In genomic region chr6:134211458-134211776, GRCm38 (mm10) we compare ENCODE assay signal across 13 mouse cellular contexts.
DNase-seq lines count a peak whose midpoint lies in the region; ATAC-seq and TF ChIP-seq lines count a peak whose summit lies in the region.
"Had no signal": no experiment of that assay in that cellular context is flagged by ENCODE, and none has a peak within 500 bp of the region (broad histone marks: within the 10 kb centered on the region; RNA-seq: fewer than 3 reads in every experiment).

No protein-coding gene starts in this region.

- TF ChIP-seq CTCF in gastrocnemius, adult 2 months (IDR thresholded peaks at IDR 0.05) = peak; percentile 32; the same call in 1 of the 2 replicates
- no peak for TF ChIP-seq CTCF in lung, adult 2 months (IDR thresholded peaks at IDR 0.05; ENCODE audit: insufficient read depth, low read length)
- 0 out of 2 replicates have a peak, but pooled peaks have one; percentile 19 for TF ChIP-seq CTCF in stomach, postnatal 0 days (IDR thresholded peaks at IDR 0.05; ENCODE audit: low read depth)

- 0 out of 2 replicates have a peak, but pooled peaks cover 7% of the 10 kb centered on the region for H3K4me1 ChIP-seq in lung, adult 2 months (ENCODE audit: control insufficient read depth, insufficient read depth, low read length)
- H3K4me1 ChIP-seq in heart, embryonic 12.5 days (replicated peaks) = peaks cover 53% of the 10 kb centered on the region
- 0 out of 2 replicates have a peak, but pooled peaks cover 6% of the 10 kb centered on the region for H3K4me1 ChIP-seq in stomach, postnatal 0 days (replicated peaks; ENCODE audit: control insufficient read depth, insufficient read depth)
- H3K4me1 ChIP-seq in midbrain, embryonic 15.5 days = peaks cover 21% of the 10 kb centered on the region

- peak overlapping the region; percentile 30 for H3K4me2 ChIP-seq in heart, embryonic 12.5 days
- H3K4me2 ChIP-seq in stomach, postnatal 0 days (replicated peaks; ENCODE audit: low read depth) = no peak overlapping the region
- H3K4me2 ChIP-seq in midbrain, embryonic 15.5 days = no peak overlapping the region
- H3K4me2 ChIP-seq: forebrain, embryonic 13.5 days; liver, embryonic 15.5 days had no signal

- ATAC-seq in heart, embryonic 12.5 days (ENCODE audit: insufficient number of reproducible peaks, low FRiP score) = no peak
- ATAC-seq in stomach, postnatal 0 days (ENCODE audit: low FRiP score, low TSS enrichment) = no peak
- ATAC-seq in midbrain, embryonic 15.5 days (replicated peaks) = no peak
- ATAC-seq: forebrain, embryonic 13.5 days had no signal

- WGBS in lung, adult 2 months = 68% methylated on average over 9 of the region's 9 CpGs
- WGBS in heart, embryonic 12.5 days = 43% methylated on average over 9 of the region's 9 CpGs
- 80% methylated on average over 9 of the region's 9 CpGs for WGBS in stomach, postnatal 0 days
- 88% methylated on average over 9 of the region's 9 CpGs for WGBS in midbrain, embryonic 15.5 days

- peak; percentile 69 for DNase-seq in gastrocnemius, adult 2 months
- DNase-seq in gastrocnemius, postnatal 10 days = no peak
- peak; percentile 33 for DNase-seq in lung, postnatal 10 days
- no peak for DNase-seq in lung, adult 2 months
- no peak for DNase-seq in stomach, postnatal 0 days (ENCODE audit: low spot score)
- DNase-seq in left cerebral cortex, adult 11 months (ENCODE audit: low spot score) = no peak
- DNase-seq: kidney, postnatal 4 days; thymus, postnatal 14 days had no signal

- H3K9ac ChIP-seq in heart, embryonic 12.5 days = peak overlapping the region; percentile 8; the same call in 1 of the 2 replicates
- no peak overlapping the region for H3K9ac ChIP-seq in stomach, postnatal 0 days (ENCODE audit: low read length)
- no peak overlapping the region for H3K9ac ChIP-seq in midbrain, embryonic 15.5 days
- H3K9ac ChIP-seq: forebrain, embryonic 13.5 days; liver, embryonic 15.5 days had no signal

- peak overlapping the region; percentile 79 for H3K27ac ChIP-seq in gastrocnemius, adult 2 months
- H3K27ac ChIP-seq in heart, embryonic 12.5 days (ENCODE audit: poor library complexity, severe bottlenecking) = peak overlapping the region; percentile 74; the same call in 1 of the 2 replicates
- H3K27ac ChIP-seq in stomach, postnatal 0 days (replicated peaks) = no peak overlapping the region
- H3K27ac ChIP-seq in midbrain, embryonic 15.5 days = no peak overlapping the region
- H3K27ac ChIP-seq: forebrain, embryonic 13.5 days; liver, embryonic 15.5 days had no signal

- intact Hi-C loops in gastrocnemius, adult 2 months (cut with DNase I) = no loop called here

- TF ChIP-seq POLR2A in lung, adult 2 months (IDR thresholded peaks at IDR 0.05; ENCODE audit: borderline replicate concordance, extremely low read depth, low read depth, low read length) = no peak

- H3K36me3 ChIP-seq in heart, embryonic 12.5 days = no peaks in the 10 kb centered on the region; the same call in 1 of the 2 replicates
- no peaks in the 10 kb centered on the region for H3K36me3 ChIP-seq in stomach, postnatal 0 days (ENCODE audit: control insufficient read depth, insufficient read depth, low read length)
- H3K36me3 ChIP-seq in midbrain, embryonic 15.5 days (replicated peaks) = no peaks in the 10 kb centered on the region
- H3K36me3 ChIP-seq: liver, embryonic 15.5 days had no signal

- no peaks in the 10 kb centered on the region for H3K9me3 ChIP-seq in heart, embryonic 12.5 days (replicated peaks)
- no peaks in the 10 kb centered on the region for H3K9me3 ChIP-seq in stomach, postnatal 0 days (ENCODE audit: control insufficient read depth, low read length)
- no peaks in the 10 kb centered on the region for H3K9me3 ChIP-seq in midbrain, embryonic 15.5 days
- H3K9me3 ChIP-seq: forebrain, embryonic 13.5 days; G1E; liver, embryonic 15.5 days had no signal

- no peak for TF ChIP-seq EP300 in stomach, postnatal 0 days (optimal IDR thresholded peaks at IDR 0.05)

- H3K27me3 ChIP-seq in heart, embryonic 12.5 days (replicated peaks) = no peaks in the 10 kb centered on the region
- H3K27me3 ChIP-seq in stomach, postnatal 0 days (ENCODE audit: control insufficient read depth, insufficient read depth, low read length) = no peaks in the 10 kb centered on the region
- H3K27me3 ChIP-seq in midbrain, embryonic 15.5 days (replicated peaks) = no peaks in the 10 kb centered on the region
- H3K27me3 ChIP-seq: forebrain, embryonic 13.5 days; liver, embryonic 15.5 days had no signal

- H3K4me3 ChIP-seq in gastrocnemius, adult 2 months = peak overlapping the region; percentile 23; the same call in 1 of the 2 replicates
- H3K4me3 ChIP-seq in lung, adult 2 months (replicated peaks; ENCODE audit: extremely low read depth, low read depth, low read length) = no peak overlapping the region
- H3K4me3 ChIP-seq in heart, embryonic 12.5 days = no peak overlapping the region
- H3K4me3 ChIP-seq in stomach, postnatal 0 days (ENCODE audit: low read depth, low read length) = no peak overlapping the region
- no peak overlapping the region for H3K4me3 ChIP-seq in midbrain, embryonic 15.5 days
- H3K4me3 ChIP-seq: forebrain, embryonic 13.5 days; liver, embryonic 15.5 days had no signal

Comparison
In these comparisons a context has a peak if more than half of its experiments do, and no peak if none do; other contexts are left out.
1. DNase-seq: peak in gastrocnemius, adult 2 months (single experiment) and lung, postnatal 10 days (single experiment); none in gastrocnemius, postnatal 10 days (single experiment), lung, adult 2 months (single experiment), stomach, postnatal 0 days (single experiment) and left cerebral cortex, adult 11 months (single experiment).
2. H3K27ac ChIP-seq: peak in gastrocnemius, adult 2 months (single experiment) and heart, embryonic 12.5 days (single experiment); none in stomach, postnatal 0 days (single experiment) and midbrain, embryonic 15.5 days (single experiment).